Mouse (Mus musculus): ENCODE data around the gene Vmn2r23. TPM values are rescaled to one million over a fixed set of nuclear protein-coding genes. Genes with fewer than 3 reads are reported as not detected.

The Vmn2r23 gene
- polyA plus RNA-seq, 1 experiment from 2014 or later = not detected

- no peak overlapping the region for H3K27ac ChIP-seq (ENCODE audit: low read length)
- no peaks in the 10 kb centered on the region for H3K9me3 ChIP-seq (ENCODE audit: low read length)
- no peak for ATAC-seq
- no peaks in the 10 kb centered on the region for H3K36me3 ChIP-seq (ENCODE audit: insufficient read depth, low read length)
- no peaks in the 10 kb centered on the region for H3K27me3 ChIP-seq (replicated peaks; ENCODE audit: insufficient read depth, low read length)
- 26% methylated on average over 9 of the region's 9 CpGs for WGBS
- TF ChIP-seq EP300 (IDR thresholded peaks at IDR 0.05) = no peak
- TF ChIP-seq CTCF (IDR thresholded peaks at IDR 0.05) = no peak
- H3K4me2 ChIP-seq (replicated peaks; ENCODE audit: low read depth, low read length) = no peak overlapping the region
- H3K9ac ChIP-seq (replicated peaks; ENCODE audit: low read depth) = no peak overlapping the region
- H3K4me3 ChIP-seq (ENCODE audit: low read depth, low read length) = no peak overlapping the region
- no peak for DNase-seq (ENCODE audit: low spot score)
- H3K4me1 ChIP-seq (ENCODE audit: insufficient read depth, low read depth, low read length) = no peaks in the 10 kb centered on the region
These were observed 91.3 kb downstream of the Vmn2r23 start for GRCm38 (mm10) chr6:123793746-123794145.

Other genes starting within 250 kb of the Vmn2r23 start
- not detected in 2 replicates for gene Vmn2r21, start 169.3 kb upstream of the Vmn2r23 start, polyA plus RNA-seq (2015; fragmentation: Nextera tagmentation; extraction: Ambion mirVana)
- gene Vmn2r22, start 51.9 kb upstream of the Vmn2r23 start, polyA plus RNA-seq (2015; fragmentation: Nextera tagmentation; extraction: Ambion mirVana) = not detected in 2 replicates
- not detected in 2 replicates for gene Vmn2r24, start 76.2 kb downstream of the Vmn2r23 start, polyA plus RNA-seq (2015; fragmentation: Nextera tagmentation; extraction: Ambion mirVana)
- gene Vmn2r25, start 150.8 kb downstream of the Vmn2r23 start, polyA plus RNA-seq (2015; fragmentation: Nextera tagmentation; extraction: Ambion mirVana) = 0.04 TPM in 1 of 2 replicates, not detected in the other

Data from lung, postnatal 0 days (tissue).